Mouse (Mus musculus): Measurements from ENCODE around the gene Ccdc57. TPM values are rescaled to one million over a fixed set of nuclear protein-coding genes. Genes with fewer than 3 reads are reported as not detected.

The Ccdc57 gene
- polyA plus RNA-seq, 1 experiment from 2014 or later: 7.4 TPM

- Histone ChIP-seq H3K4me3 (replicated peaks) (peak overlapping the region; percentile 58), H3K9me3 (replicated peaks) (no peaks in the 10 kb centered on the region), H3K4me1 (peaks cover 48% of the 10 kb centered on the region), H3K36me3 (peaks cover 22% of the 10 kb centered on the region), H3K4me2 (replicated peaks) (peak overlapping the region; percentile 79; the same call in 1 of the 2 replicates), H3K9ac (no peak overlapping the region), H3K27me3 (0 out of 2 replicates have a peak, but pooled peaks cover 7% of the 10 kb centered on the region), H3K27ac (replicated peaks) (no peak overlapping the region)
- no peak for ATAC-seq (ENCODE audit: insufficient number of reproducible peaks, low FRiP score, low TSS enrichment, low read depth)
- WGBS: 73% methylated on average over 9 of the region's 9 CpGs
Measured at GRCm38 (mm10) chr11:120951731-120952730, 19.4 kb upstream of the Ccdc57 start.

- WGBS: 19% methylated on average over 8 of the region's 8 CpGs
- no peak for ATAC-seq (ENCODE audit: insufficient number of reproducible peaks, low FRiP score, low TSS enrichment, low read depth)
- H3K27me3 ChIP-seq: 0 out of 2 replicates have a peak, but pooled peaks cover 7% of the 10 kb centered on the region
- peaks cover 48% of the 10 kb centered on the region for H3K4me1 ChIP-seq
- no peak overlapping the region for H3K9ac ChIP-seq
- H3K27ac ChIP-seq (replicated peaks): peak overlapping the region; percentile 71
- peaks cover 14% of the 10 kb centered on the region for H3K36me3 ChIP-seq
- peak overlapping the region; percentile 58 for H3K4me3 ChIP-seq (replicated peaks)
- no peaks in the 10 kb centered on the region for H3K9me3 ChIP-seq (replicated peaks)
- H3K4me2 ChIP-seq (replicated peaks): peak overlapping the region; percentile 79
Measured at GRCm38 (mm10) chr11:120951237-120951636, 18.6 kb upstream of the Ccdc57 start.

- ATAC-seq (ENCODE audit: insufficient number of reproducible peaks, low FRiP score, low TSS enrichment, low read depth): peak; percentile 80
- H3K9me3 ChIP-seq (replicated peaks): no peaks in the 10 kb centered on the region
- 3% methylated on average over 39 of the region's 39 CpGs for WGBS
- H3K27me3 ChIP-seq: 0 out of 2 replicates have a peak, but pooled peaks cover 7% of the 10 kb centered on the region
- peaks cover 48% of the 10 kb centered on the region for H3K4me1 ChIP-seq
- peak overlapping the region; percentile 71 for H3K27ac ChIP-seq (replicated peaks)
- peaks cover 7% of the 10 kb centered on the region for H3K36me3 ChIP-seq
- H3K4me2 ChIP-seq (replicated peaks): peak overlapping the region; percentile 79
- H3K9ac ChIP-seq: peak overlapping the region; percentile 3
- peak overlapping the region; percentile 58 for H3K4me3 ChIP-seq (replicated peaks)
Measured at GRCm38 (mm10) chr11:120950281-120951202, 17.9 kb upstream of the Ccdc57 start.

- Histone ChIP-seq H3K27me3 (0 out of 2 replicates have a peak, but pooled peaks cover 7% of the 10 kb centered on the region), H3K4me1 (peaks cover 47% of the 10 kb centered on the region), H3K4me2 (replicated peaks) (peak overlapping the region; percentile 79), H3K9ac (no peak overlapping the region; the same call in 1 of the 2 replicates), H3K4me3 (replicated peaks) (peak overlapping the region; percentile 58), H3K9me3 (replicated peaks) (no peaks in the 10 kb centered on the region), H3K36me3 (peaks cover under 1% of the 10 kb centered on the region; the same call in 1 of the 2 replicates), H3K27ac (replicated peaks) (no peak overlapping the region)
- 15% methylated on average over 10 of the region's 10 CpGs for WGBS
- no peak for ATAC-seq (ENCODE audit: insufficient number of reproducible peaks, low FRiP score, low TSS enrichment, low read depth)
Measured at GRCm38 (mm10) chr11:120949863-120950262, 17.2 kb upstream of the Ccdc57 start.

- Histone ChIP-seq H3K36me3 (no peaks in the 10 kb centered on the region), H3K27me3 (0 out of 2 replicates have a peak, but pooled peaks cover 7% of the 10 kb centered on the region), H3K4me1 (peaks cover 46% of the 10 kb centered on the region), H3K4me3 (replicated peaks) (peak overlapping the region; percentile 58), H3K9ac (peak overlapping the region; percentile 18), H3K4me2 (replicated peaks) (peak overlapping the region; percentile 79), H3K27ac (replicated peaks) (peak overlapping the region; percentile 40; the same call in 1 of the 2 replicates), H3K9me3 (replicated peaks) (no peaks in the 10 kb centered on the region)
- 2% methylated on average over 75 of the region's 75 CpGs for WGBS
- no peak for ATAC-seq (ENCODE audit: insufficient number of reproducible peaks, low FRiP score, low TSS enrichment, low read depth)
Measured at GRCm38 (mm10) chr11:120948861-120949851, 16.5 kb upstream of the Ccdc57 start.

GRCm38 (mm10) chr11:120948328-120948727, 15.7 kb upstream of the Ccdc57 start, which contains the start of gene Slc16a3:
Gene Slc16a3 (plus strand): TSS chr11:120948480.
- peaks cover 46% of the 10 kb centered on the region for H3K4me1 ChIP-seq
- no peaks in the 10 kb centered on the region for H3K36me3 ChIP-seq
- no peak for ATAC-seq (ENCODE audit: insufficient number of reproducible peaks, low FRiP score, low TSS enrichment, low read depth)
- WGBS: 20% methylated on average over 12 of the region's 12 CpGs
- peak within 1 kb of the TSS; percentile 79 for H3K4me2 ChIP-seq (replicated peaks)
- H3K27ac ChIP-seq (replicated peaks): peak within 1 kb of the TSS; percentile 40; the same call in 1 of the 2 replicates
- peaks cover 13% of the 10 kb centered on the region; the same call in 1 of the 2 replicates for H3K27me3 ChIP-seq
- peak within 1 kb of the TSS; percentile 58 for H3K4me3 ChIP-seq (replicated peaks)
- no peaks in the 10 kb centered on the region for H3K9me3 ChIP-seq (replicated peaks)
- H3K9ac ChIP-seq: peak within 1 kb of the TSS; percentile 18

GRCm38 (mm10) chr11:120945926-120946325, 13.3 kb upstream of the Ccdc57 start:
- WGBS: 80% methylated on average over 5 of the region's 5 CpGs
- Histone ChIP-seq H3K4me1 (peaks cover 27% of the 10 kb centered on the region), H3K4me3 (replicated peaks) (no peak overlapping the region), H3K9me3 (replicated peaks) (no peaks in the 10 kb centered on the region), H3K4me2 (replicated peaks) (no peak overlapping the region), H3K9ac (no peak overlapping the region), H3K27ac (replicated peaks) (no peak overlapping the region), H3K36me3 (no peaks in the 10 kb centered on the region), H3K27me3 (peaks cover 14% of the 10 kb centered on the region; the same call in 1 of the 2 replicates)
- no peak for ATAC-seq (ENCODE audit: insufficient number of reproducible peaks, low FRiP score, low TSS enrichment, low read depth)

- Histone ChIP-seq H3K4me1 (peaks cover 21% of the 10 kb centered on the region), H3K27ac (replicated peaks) (no peak overlapping the region), H3K36me3 (no peaks in the 10 kb centered on the region), H3K9me3 (replicated peaks) (no peaks in the 10 kb centered on the region), H3K27me3 (peaks cover 14% of the 10 kb centered on the region; the same call in 1 of the 2 replicates), H3K9ac (no peak overlapping the region), H3K4me2 (replicated peaks) (no peak overlapping the region), H3K4me3 (replicated peaks) (no peak overlapping the region)
- WGBS: 80% methylated on average over 7 of the region's 7 CpGs
- no peak for ATAC-seq (ENCODE audit: insufficient number of reproducible peaks, low FRiP score, low TSS enrichment, low read depth)
Measured at GRCm38 (mm10) chr11:120945266-120945665, 12.6 kb upstream of the Ccdc57 start.

GRCm38 (mm10) chr11:120940959-120941358, 8.3 kb upstream of the Ccdc57 start:
- Histone ChIP-seq H3K9me3 (replicated peaks) (no peaks in the 10 kb centered on the region), H3K36me3 (no peaks in the 10 kb centered on the region), H3K4me2 (replicated peaks) (no peak overlapping the region), H3K4me3 (replicated peaks) (no peak overlapping the region), H3K4me1 (no peaks in the 10 kb centered on the region), H3K27ac (replicated peaks) (no peak overlapping the region), H3K27me3 (peaks cover 7% of the 10 kb centered on the region; the same call in 1 of the 2 replicates), H3K9ac (no peak overlapping the region)
- 86% methylated on average over 6 of the region's 6 CpGs for WGBS
- ATAC-seq (ENCODE audit: insufficient number of reproducible peaks, low FRiP score, low TSS enrichment, low read depth): no peak
